Mouse (Mus musculus) small intestine, adult 2 months (tissue): ENCODE results near the gene Syce2. TPM values are rescaled to one million over a fixed set of nuclear protein-coding genes. Genes with fewer than 3 reads are reported as not detected.
A peak's percentile ranks its signal among the peaks of the same experiment; 100 is the strongest.

Source experiments
- H3K27ac ChIP-seq: fragments of 200-500 bp; 2 replicates; pipeline ENCODE4 v1.5.1; 2012; ENCODE audit warnings: low read depth, low read length, control low read depth, inconsistent platforms; ENCODE audit not compliant: insufficient read depth
- H3K27me3 ChIP-seq: fragments of 200-500 bp; 2 replicates; pipeline ENCODE4 v1.6.1; 2012; ENCODE audit warnings: mild to moderate bottlenecking, moderate library complexity, low read length, inconsistent platforms; ENCODE audit not compliant: control insufficient read depth, insufficient read depth
- H3K36me3 ChIP-seq: fragments of 200-500 bp; 2 replicates; pipeline ENCODE4 v1.6.1; 2012; ENCODE audit warnings: mild to moderate bottlenecking, low read length, control low read depth, inconsistent platforms; ENCODE audit not compliant: control insufficient read depth, insufficient read depth
- H3K4me1 ChIP-seq: fragments of 200-500 bp; 2 replicates; pipeline ENCODE4 v1.6.1; 2012; ENCODE audit warnings: low read length, inconsistent platforms, mixed read lengths; ENCODE audit not compliant: control insufficient read depth, insufficient read depth, insufficient read length
- H3K4me3 ChIP-seq: fragments of 200-500 bp; 2 replicates; pipeline ENCODE4 v1.5.1; 2012; ENCODE audit warnings: low read depth, mild to moderate bottlenecking, control low read depth, inconsistent platforms, low read length, moderate library complexity
- CTCF ChIP-seq: fragments of 200-500 bp; IDR thresholded peaks from 2 replicates; pipeline ENCODE4 v1.5.1; 2012; ENCODE audit warnings: low read depth, mild to moderate bottlenecking, control low read depth, inconsistent platforms, low read length, moderate library complexity, mixed read lengths; ENCODE audit not compliant: insufficient replicate concordance, insufficient read length; ENCODE audit errors: extremely low read depth
- POLR2A ChIP-seq: fragments of 200-500 bp; IDR thresholded peaks from 2 replicates; pipeline ENCODE4 v1.6.1; 2012; ENCODE audit warnings: low read depth, mild to moderate bottlenecking, control low read depth, inconsistent platforms, low read length, moderate library complexity
- WGBS: fragments of 180-500 bp; shearing (Covaris S2); methylation state at CpG from one replicate; pipeline ENCODE4 v1.1.7; 2018; 5-methylcytosine and 5-hydroxymethylcytosine counted together
- polyA plus RNA-seq: library from polyadenylated mRNA; depleted of rRNA; stranded (reverse); fragments of >200 nt; gene quantifications from 2 replicates; pipeline ENCODE4 v1.2.3, GENCODE M21; 2012

Gene Syce2
- polyA plus RNA-seq, 1 experiment: 2.1 TPM

GRCm38 (mm10) chr8:84892993-84893708, 21.2 kb downstream of the Syce2 start:
- H3K27me3 ChIP-seq: no peaks in the 10 kb centered on the region
- no peak overlapping the region for H3K27ac ChIP-seq
- TF ChIP-seq POLR2A: no peak
- TF ChIP-seq CTCF: no peak
- H3K4me3 ChIP-seq: peak overlapping the region; percentile 78
- 13% methylated on average over 31 of the region's 31 CpGs for WGBS
- peaks cover 4% of the 10 kb centered on the region; the same call in 1 of the 2 replicates for H3K4me1 ChIP-seq
- peaks cover 7% of the 10 kb centered on the region; the same call in 1 of the 2 replicates for H3K36me3 ChIP-seq

DNA sequence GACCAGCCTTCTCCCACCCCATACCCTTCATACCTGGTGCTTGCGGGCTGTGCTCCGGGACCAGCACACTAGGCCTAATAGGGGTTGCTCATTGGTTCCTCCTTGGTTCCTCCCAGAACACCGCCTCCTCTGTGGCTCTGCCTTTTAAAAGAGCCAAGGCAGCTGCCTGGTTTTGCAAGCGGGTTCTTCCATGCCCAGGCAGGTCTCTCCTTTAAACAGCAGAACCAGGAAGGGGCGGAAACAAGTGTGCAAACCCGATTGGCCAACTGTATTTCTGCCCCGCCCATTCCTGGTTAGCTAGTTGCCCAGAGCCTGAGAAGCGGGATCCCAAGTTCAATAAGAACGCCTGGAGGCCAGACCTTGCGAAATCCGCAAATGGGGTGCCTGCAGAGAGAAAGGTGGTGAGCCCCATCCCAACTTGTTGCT, 21.8 kb downstream of the Syce2 start, which contains the start of gene Gcdh:
Gene Gcdh, minus strand, starts transcription at position 213 of the 426 bp plus-strand sequence.
- no peaks in the 10 kb centered on the region for H3K27me3 ChIP-seq
- TF ChIP-seq POLR2A (no peak), CTCF (0 out of 2 replicates have a peak, but pooled peaks have one; percentile 15)
- under 1% methylated on average over 11 of the region's 11 CpGs for WGBS
- H3K4me3 ChIP-seq: peak within 1 kb of the TSS; percentile 78
- peaks cover 4% of the 10 kb centered on the region; the same call in 1 of the 2 replicates for H3K4me1 ChIP-seq
- H3K36me3 ChIP-seq: peaks cover 4% of the 10 kb centered on the region; the same call in 1 of the 2 replicates
- no peak within 1 kb of the TSS for H3K27ac ChIP-seq

- Histone ChIP-seq H3K4me1 (peaks cover 4% of the 10 kb centered on the region; the same call in 1 of the 2 replicates), H3K27me3 (no peaks in the 10 kb centered on the region), H3K4me3 (no peak overlapping the region), H3K36me3 (no peaks in the 10 kb centered on the region), H3K27ac (no peak overlapping the region)
- TF ChIP-seq POLR2A: no peak
- no peak for TF ChIP-seq CTCF
- WGBS: 80% methylated on average over 5 of the region's 5 CpGs
Observed at GRCm38 (mm10) chr8:84895963-84896362, 24.1 kb downstream of the Syce2 start.

- H3K36me3 ChIP-seq: no peaks in the 10 kb centered on the region
- 62% methylated on average over 4 of the region's 4 CpGs for WGBS
- TF ChIP-seq CTCF (no peak), POLR2A (no peak)
- H3K27ac ChIP-seq: no peak overlapping the region
- peaks cover 4% of the 10 kb centered on the region; the same call in 1 of the 2 replicates for H3K4me1 ChIP-seq
- no peaks in the 10 kb centered on the region for H3K27me3 ChIP-seq
- H3K4me3 ChIP-seq: no peak overlapping the region
Observed at GRCm38 (mm10) chr8:84901071-84901470, 29.2 kb downstream of the Syce2 start.

DNA sequence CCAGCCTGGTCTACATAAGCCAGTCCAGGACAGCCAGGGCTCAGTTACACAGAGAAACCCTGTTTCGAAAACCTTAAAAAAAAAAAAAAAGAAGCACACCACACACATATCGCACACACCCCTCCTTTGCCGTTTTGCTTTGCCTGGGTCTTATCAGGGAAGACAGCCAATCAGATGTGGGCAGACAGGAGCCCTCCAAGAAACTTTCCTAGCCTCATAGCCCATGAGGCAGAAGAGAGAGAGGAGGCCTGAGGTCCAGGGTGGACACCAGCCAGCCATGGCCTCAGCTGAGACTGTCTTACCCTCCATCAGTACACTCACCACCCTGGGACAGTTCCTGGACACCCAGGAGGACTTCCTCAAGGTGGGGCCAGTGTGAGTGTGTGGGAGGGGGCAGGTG, 29.8 kb downstream of the Syce2 start, which contains the start of gene Klf1:
Gene Klf1, plus strand, starts transcription at position 177 of the 400 bp plus-strand sequence.
- Histone ChIP-seq H3K36me3 (no peaks in the 10 kb centered on the region), H3K27me3 (no peaks in the 10 kb centered on the region), H3K4me1 (peaks cover 4% of the 10 kb centered on the region; the same call in 1 of the 2 replicates), H3K4me3 (peak within 1 kb of the TSS; percentile 79), H3K27ac (no peak within 1 kb of the TSS)
- TF ChIP-seq CTCF: no peak
- no peak for TF ChIP-seq POLR2A
- WGBS: 73% methylated on average over 3 of the region's 3 CpGs

DNA sequence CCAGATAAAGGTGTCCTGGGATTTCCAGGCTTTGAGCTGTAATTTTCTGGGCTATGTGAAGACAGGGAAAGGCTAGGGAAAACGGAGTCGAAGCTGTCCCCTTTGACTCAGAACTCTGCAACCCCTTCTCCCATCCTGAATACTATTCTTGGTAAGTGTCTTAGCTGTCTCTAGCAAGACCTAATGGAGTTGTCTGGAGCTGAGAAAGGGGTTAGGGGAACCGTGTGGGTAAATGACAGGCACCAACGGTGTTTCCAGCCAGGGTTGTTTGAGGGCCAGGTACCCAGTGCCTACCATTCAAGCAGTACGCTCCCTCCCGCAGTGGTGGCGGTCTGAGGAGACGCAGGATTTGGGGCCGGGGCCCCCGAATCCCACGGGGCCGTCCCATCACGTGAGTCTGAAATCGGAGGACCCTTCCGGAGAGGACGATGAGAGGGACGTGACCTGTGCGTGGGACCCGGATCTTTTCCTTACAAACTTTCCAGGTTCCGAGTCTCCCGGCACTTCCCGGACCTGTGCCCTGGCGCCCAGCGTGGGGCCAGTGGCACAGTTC, 30.5 kb downstream of the Syce2 start:
- WGBS: 6% methylated on average over 24 of the region's 24 CpGs
- Histone ChIP-seq H3K27me3 (no peaks in the 10 kb centered on the region), H3K4me3 (peak overlapping the region; percentile 79), H3K36me3 (no peaks in the 10 kb centered on the region), H3K27ac (no peak overlapping the region), H3K4me1 (peaks cover 4% of the 10 kb centered on the region; the same call in 1 of the 2 replicates)
- TF ChIP-seq CTCF (no peak), POLR2A (no peak)
